Mouse (Mus musculus) limb, embryonic 15.5 days (tissue): Measurements from ENCODE around the gene Lhfpl5. TPM values are rescaled to one million over a fixed set of nuclear protein-coding genes. Genes with fewer than 3 reads are reported as not detected.
"Not testable (repeated sequence)": the region's sequence is repeated elsewhere in the genome, so short reads cannot be mapped to it uniquely, and the experiment has no call there.

Experiments used
- ATAC-seq: fragments of 200-750 bp; cut with Nextera tagmentation; 2 replicates; pipeline ENCODE4 v1.8.0; 2017; ENCODE audit warnings: low read depth, moderate TSS enrichment; ENCODE audit not compliant: insufficient number of reproducible peaks, low FRiP score, low TSS enrichment
- H3K27ac ChIP-seq: fragments of 300-500 bp; sonication (generic); 2 replicates; pipeline ENCODE4 v1.5.1; 2015; ENCODE audit warnings: moderate library complexity, mild to moderate bottlenecking, inconsistent platforms
- H3K27me3 ChIP-seq: fragments of 300-500 bp; sonication (generic); 2 replicates; pipeline ENCODE4 v1.6.1; 2015; ENCODE audit warnings: inconsistent platforms
- H3K36me3 ChIP-seq: fragments of 300-500 bp; sonication (generic); 2 replicates; pipeline ENCODE4 v1.6.1; 2015; ENCODE audit warnings: inconsistent platforms
- H3K4me1 ChIP-seq: fragments of 300-500 bp; sonication (generic); 2 replicates; pipeline ENCODE4 v1.6.1; 2015; ENCODE audit warnings: inconsistent platforms
- H3K4me2 ChIP-seq: fragments of 300-500 bp; sonication (generic); 2 replicates; pipeline ENCODE4 v1.6.1; 2015; ENCODE audit warnings: mild to moderate bottlenecking, inconsistent platforms
- H3K4me3 ChIP-seq: fragments of 300-500 bp; sonication (generic); 2 replicates; pipeline ENCODE4 v1.5.1; 2015; ENCODE audit warnings: mild to moderate bottlenecking, inconsistent platforms
- H3K9ac ChIP-seq: fragments of 300-500 bp; sonication (generic); 2 replicates; pipeline ENCODE4 v1.6.1; 2015; ENCODE audit warnings: inconsistent platforms
- H3K9me3 ChIP-seq: fragments of 300-500 bp; sonication (generic); 2 replicates; pipeline ENCODE4 v1.6.1; 2016; ENCODE audit warnings: inconsistent platforms
- whole genome bisulfite sequencing: fragments of 180-500 bp; shearing (Covaris S2); methylation state at CpG from one replicate; pipeline ENCODE4 v1.1.7; 2015; 5-methylcytosine and 5-hydroxymethylcytosine counted together
- polyA plus RNA-seq: library from polyadenylated mRNA; unstranded; fragments of >200 nt; fragmentation: Nextera tagmentation; extraction: Ambion mirVana; gene quantifications from 2 replicates; pipeline ENCODE4 v1.2.1, GENCODE M21; 2015

Lhfpl5 gene
- polyA plus RNA-seq, 1 experiment from 2014 or later, result 0.60 TPM

DNA sequence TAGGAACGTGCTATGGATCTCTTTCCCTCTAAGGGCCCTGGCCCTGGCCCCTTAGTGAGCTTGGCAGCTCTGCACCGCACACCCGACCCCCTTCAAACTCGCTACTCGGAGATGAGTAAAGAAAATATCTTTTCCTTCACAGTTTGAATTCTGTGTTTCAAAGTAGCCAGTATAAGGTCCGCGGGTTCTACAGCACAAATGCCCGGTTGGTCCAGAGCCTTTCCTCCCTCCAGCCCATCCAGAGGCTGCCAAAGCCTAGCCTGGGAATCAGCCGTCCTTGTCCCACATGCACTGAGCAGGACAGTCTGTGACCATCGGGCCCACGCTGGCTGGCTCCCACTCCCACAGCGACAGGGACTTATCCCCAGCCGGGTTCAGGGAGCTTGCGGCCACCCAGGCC lies 26.3 kb upstream of the Lhfpl5 start, which contains the start of gene Clpsl2:
Gene Clpsl2 (plus strand): TSS at position 301 of the 400 bp plus-strand sequence.
- Histone ChIP-seq H3K4me3 (no peak within 1 kb of the TSS), H3K27ac (no peak within 1 kb of the TSS), H3K9me3 (no peaks in the 10 kb centered on the region), H3K4me2 (no peak within 1 kb of the TSS), H3K27me3 (no peaks in the 10 kb centered on the region), H3K4me1 (peaks cover 13% of the 10 kb centered on the region), H3K36me3 (no peaks in the 10 kb centered on the region), H3K9ac (no peak within 1 kb of the TSS)
- ATAC-seq, result no peak
- WGBS, result 69% methylated on average over 14 of the region's 14 CpGs

DNA sequence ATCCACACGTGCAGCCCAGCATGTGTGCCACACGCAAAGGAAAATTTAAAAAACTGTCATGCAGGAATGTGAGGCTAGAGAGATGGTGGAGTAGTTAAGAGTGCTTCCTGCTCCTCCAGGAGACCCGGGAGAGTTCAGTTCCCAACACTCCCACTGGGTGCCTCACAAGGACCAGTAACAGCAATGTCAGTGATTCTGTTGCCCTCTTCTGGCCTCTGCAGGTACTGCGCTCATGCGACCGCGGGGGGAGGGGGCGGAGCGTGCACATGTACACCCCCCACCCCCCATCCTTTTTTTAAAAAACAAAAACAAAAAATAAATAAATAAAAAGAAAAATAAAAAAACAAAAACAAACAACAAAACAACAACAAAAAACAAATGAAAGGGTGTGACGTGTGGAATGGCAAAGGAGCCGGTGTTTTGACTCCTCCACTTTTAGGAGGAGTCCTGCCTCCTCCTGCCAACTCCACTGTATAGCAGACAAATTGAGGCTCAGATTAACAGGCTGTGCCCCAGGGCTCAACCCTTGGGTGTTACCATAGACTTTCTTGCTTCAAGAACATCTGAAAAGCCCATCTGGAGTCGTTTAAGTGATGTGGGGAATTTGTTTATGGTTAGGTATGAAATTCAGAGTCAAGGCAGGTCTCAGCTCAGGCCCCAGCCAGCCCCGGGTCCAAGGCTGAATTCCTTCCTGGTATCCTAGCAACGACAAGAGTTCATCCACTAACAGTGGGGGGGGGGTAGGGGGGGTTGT lies 22.2 kb upstream of the Lhfpl5 start:
- 2% methylated on average over 14 of the region's 14 CpGs for WGBS
- H3K4me3 ChIP-seq, result no peak overlapping the region

DNA sequence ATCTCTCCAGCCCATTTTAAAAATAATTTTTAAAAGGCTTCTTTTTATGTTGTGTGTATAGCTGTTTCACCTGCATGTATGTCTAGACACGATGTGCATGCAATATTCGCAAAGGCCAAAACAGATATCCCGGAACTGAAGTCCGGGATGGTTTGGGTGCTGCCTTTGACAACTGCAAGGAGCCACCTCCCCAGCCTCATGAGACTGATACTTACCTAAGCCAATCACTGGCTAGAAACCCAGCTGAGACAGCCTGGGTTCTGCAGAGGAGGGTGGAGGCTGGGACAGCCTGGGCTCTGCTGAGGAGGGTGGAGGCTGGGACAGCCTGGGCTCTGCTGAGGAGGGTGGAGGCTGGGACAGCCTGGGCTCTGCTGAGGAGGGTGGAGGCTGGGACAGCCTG lies 21.4 kb upstream of the Lhfpl5 start:
- 83% methylated on average over 4 of the region's 4 CpGs for WGBS
- H3K9me3 ChIP-seq, H3K27ac ChIP-seq, ATAC-seq, H3K36me3 ChIP-seq, H3K9ac ChIP-seq, H3K27me3 ChIP-seq, H3K4me3 ChIP-seq, H3K4me2 ChIP-seq: not testable (repeated sequence)
- peaks cover 20% of the 10 kb centered on the region for H3K4me1 ChIP-seq

More for the DNA sequence above, 22.2 kb upstream of the Lhfpl5 start:
- no peak overlapping the region for H3K27ac ChIP-seq
- peaks cover 20% of the 10 kb centered on the region for H3K4me1 ChIP-seq
- ATAC-seq, result no peak
- no peak overlapping the region for H3K9ac ChIP-seq
- no peaks in the 10 kb centered on the region for H3K36me3 ChIP-seq
- H3K4me2 ChIP-seq, result no peak overlapping the region
- no peaks in the 10 kb centered on the region for H3K27me3 ChIP-seq
- no peaks in the 10 kb centered on the region for H3K9me3 ChIP-seq

DNA sequence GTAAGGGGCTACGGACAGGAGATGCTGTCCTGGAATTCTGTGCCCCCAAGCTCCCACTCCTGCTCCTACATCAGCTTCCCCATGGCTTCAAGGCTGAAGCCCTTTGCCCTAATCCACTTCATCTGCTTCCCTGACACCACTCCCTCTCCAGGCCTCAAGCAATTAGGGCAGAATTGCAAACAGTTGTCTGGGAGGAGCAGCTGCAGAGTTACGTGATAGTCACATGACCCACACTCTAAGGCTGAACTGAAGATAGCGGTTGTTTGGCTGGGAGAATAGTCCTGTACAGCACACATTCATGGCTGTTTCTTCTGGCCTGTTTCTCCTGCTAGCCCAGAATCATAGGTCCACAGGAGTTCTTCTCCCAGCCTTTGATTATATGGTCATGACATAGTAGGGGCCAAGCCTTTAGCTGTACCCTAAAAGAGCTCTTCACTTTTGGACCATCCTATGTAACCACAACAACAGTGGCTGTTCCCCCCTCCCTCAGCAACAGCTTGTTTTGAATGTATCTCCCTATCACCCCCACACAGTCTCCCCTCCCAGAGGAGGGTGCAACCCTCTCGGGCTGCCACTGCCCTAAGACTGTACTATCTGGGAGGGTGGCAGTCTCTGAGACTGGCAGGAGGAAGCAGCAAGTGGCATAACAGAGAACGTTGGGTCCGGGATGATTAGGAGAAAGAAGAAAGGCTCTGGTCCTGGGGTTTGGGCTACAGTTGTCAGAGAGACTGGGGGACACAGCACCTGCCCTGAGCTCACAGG lies 18.6 kb upstream of the Lhfpl5 start:
- H3K27ac ChIP-seq, result 0 out of 2 replicates have a peak overlapping the region, but pooled peaks have one; percentile 48
- ATAC-seq, result no peak
- no peak overlapping the region for H3K4me2 ChIP-seq
- no peaks in the 10 kb centered on the region for H3K9me3 ChIP-seq
- no peak overlapping the region for H3K9ac ChIP-seq
- no peaks in the 10 kb centered on the region for H3K27me3 ChIP-seq
- H3K36me3 ChIP-seq, result no peaks in the 10 kb centered on the region
- WGBS, result 45% methylated on average over 6 of the region's 6 CpGs
- H3K4me1 ChIP-seq, result peaks cover 24% of the 10 kb centered on the region
- H3K4me3 ChIP-seq, result no peak overlapping the region

DNA sequence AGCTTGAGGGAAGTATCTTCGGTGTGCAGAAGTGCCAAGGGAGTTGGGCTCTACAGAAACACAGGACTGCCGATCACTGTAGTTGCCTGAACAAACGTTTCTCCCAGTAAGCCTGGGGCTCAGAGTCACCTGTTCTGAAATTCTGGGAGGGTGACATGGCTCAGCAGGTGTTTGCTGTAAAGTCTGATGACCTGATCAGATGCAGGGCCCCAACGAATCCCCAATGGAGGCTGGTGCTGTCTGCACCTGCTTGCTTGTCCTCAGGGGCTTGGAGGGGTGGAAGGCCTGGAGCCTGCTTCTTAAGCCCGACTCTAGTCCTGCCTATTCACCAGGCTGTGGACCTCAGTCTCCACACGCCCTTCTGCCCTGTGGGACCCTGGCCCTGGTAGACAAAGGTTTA lies 17.7 kb upstream of the Lhfpl5 start:
- Histone ChIP-seq H3K4me1 (peaks cover 21% of the 10 kb centered on the region), H3K27ac (peak overlapping the region; percentile 27; the same call in 1 of the 2 replicates), H3K27me3 (no peaks in the 10 kb centered on the region), H3K9ac (no peak overlapping the region), H3K4me3 (no peak overlapping the region), H3K9me3 (no peaks in the 10 kb centered on the region), H3K36me3 (no peaks in the 10 kb centered on the region), H3K4me2 (no peak overlapping the region)
- 40% methylated on average over 6 of the region's 6 CpGs for WGBS
- ATAC-seq, result no peak

DNA sequence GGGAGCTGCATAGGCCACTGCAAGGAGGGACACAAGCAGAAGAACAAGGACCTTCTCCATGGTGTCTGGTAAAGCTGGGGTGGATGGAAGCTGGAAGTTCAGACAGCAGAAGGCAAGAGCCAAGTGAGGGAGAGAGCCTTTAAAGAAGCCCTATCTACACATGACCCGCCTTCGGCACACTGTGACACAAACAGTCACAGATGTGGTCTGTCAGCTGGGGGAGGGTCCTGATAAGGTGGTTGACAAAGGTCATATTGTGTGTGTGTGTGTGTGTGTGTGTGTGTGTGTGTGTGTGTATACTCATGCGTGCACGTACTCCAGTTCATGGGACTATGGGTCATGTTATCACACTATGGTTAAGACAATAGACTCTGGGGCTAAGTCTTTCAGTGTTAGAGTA lies 14.8 kb upstream of the Lhfpl5 start, which contains the start of gene Clps:
Gene Clps (minus strand): TSS at position 169 of the 400 bp plus-strand sequence.
- H3K4me1 ChIP-seq, result peaks cover 12% of the 10 kb centered on the region
- WGBS, result 83% methylated on average over 4 of the region's 4 CpGs
- H3K27ac ChIP-seq, result no peak within 1 kb of the TSS
- no peaks in the 10 kb centered on the region for H3K27me3 ChIP-seq
- H3K4me3 ChIP-seq, result no peak within 1 kb of the TSS
- no peaks in the 10 kb centered on the region for H3K9me3 ChIP-seq
- H3K36me3 ChIP-seq, result no peaks in the 10 kb centered on the region
- no peak within 1 kb of the TSS for H3K9ac ChIP-seq
- H3K4me2 ChIP-seq, result no peak within 1 kb of the TSS
- no peak for ATAC-seq

DNA sequence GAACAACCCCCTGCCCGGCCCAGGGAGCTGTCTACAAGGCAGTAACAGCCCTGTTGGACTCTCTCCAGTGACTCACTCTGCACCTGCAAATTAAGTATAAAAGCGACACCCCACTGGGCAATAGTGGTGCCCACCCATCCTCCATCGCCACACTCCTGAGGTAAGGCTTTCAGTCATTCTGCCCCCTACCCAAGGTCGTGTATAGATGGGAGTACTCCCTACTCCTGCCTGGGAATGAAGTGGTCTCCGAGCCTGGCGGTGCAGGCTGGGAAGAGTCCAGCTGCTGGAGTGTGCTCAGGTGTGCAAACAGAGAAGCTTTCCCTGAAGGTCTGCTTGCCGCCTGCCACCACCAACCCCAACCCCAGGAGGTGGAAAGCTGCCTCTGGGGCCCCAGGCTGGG lies 13.8 kb upstream of the Lhfpl5 start:
- H3K27me3 ChIP-seq, result no peaks in the 10 kb centered on the region
- peaks cover 10% of the 10 kb centered on the region for H3K4me1 ChIP-seq
- WGBS, result 46% methylated on average over 7 of the region's 7 CpGs
- ATAC-seq, result no peak
- no peaks in the 10 kb centered on the region for H3K36me3 ChIP-seq
- H3K9ac ChIP-seq, result no peak overlapping the region
- H3K27ac ChIP-seq, result no peak overlapping the region
- no peak overlapping the region for H3K4me3 ChIP-seq
- H3K4me2 ChIP-seq, result no peak overlapping the region
- H3K9me3 ChIP-seq, result no peaks in the 10 kb centered on the region

DNA sequence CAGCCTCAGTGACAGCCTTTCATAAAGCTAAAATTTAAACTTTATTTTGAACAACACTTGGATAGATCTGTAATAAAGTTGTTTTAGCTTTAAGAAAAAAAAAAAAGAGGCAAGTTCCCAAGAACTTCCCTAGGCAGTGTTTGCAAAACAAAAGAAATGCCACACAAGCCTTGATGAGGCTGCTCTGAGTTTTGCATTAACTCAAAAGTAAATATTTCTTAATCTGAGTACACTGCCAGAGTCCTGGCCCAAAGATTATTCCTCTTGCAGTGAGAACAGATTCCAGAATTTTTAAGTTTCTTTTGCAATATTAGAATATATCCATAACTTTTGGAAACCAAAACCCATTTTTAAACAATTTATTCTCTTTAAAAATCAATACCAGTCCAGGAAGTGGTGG lies 10.3 kb upstream of the Lhfpl5 start:
- no peaks in the 10 kb centered on the region for H3K36me3 ChIP-seq
- no peak overlapping the region for H3K9ac ChIP-seq
- no peaks in the 10 kb centered on the region for H3K27me3 ChIP-seq
- H3K27ac ChIP-seq, result no peak overlapping the region
- no peak for ATAC-seq
- H3K4me1 ChIP-seq, result peaks cover 5% of the 10 kb centered on the region; the same call in 1 of the 2 replicates
- H3K9me3 ChIP-seq, result no peaks in the 10 kb centered on the region
- H3K4me3 ChIP-seq, result no peak overlapping the region
- no peak overlapping the region for H3K4me2 ChIP-seq

DNA sequence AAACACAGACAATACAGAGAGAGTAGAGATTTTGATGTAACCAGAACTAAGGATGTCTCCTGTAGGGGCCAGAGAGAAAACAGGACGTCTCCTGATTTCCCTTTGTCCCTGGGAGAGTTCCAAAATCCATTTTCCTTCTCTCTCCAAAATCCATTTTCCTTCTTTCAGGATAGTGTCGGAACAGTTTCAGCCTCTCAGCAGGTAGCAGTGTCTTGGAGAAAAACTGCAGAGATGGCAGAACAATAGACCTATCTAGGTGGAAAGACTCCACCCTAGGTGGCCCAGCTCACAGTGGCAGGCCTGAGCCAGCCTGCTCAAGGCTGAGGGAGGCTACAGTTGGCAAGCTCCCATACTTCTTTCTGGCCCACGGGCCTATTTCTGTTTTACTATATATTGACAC lies 7.9 kb upstream of the Lhfpl5 start:
- Histone ChIP-seq H3K9me3 (no peaks in the 10 kb centered on the region), H3K4me3 (no peak overlapping the region), H3K9ac (no peak overlapping the region), H3K36me3 (no peaks in the 10 kb centered on the region), H3K27me3 (no peaks in the 10 kb centered on the region), H3K4me1 (no peaks in the 10 kb centered on the region), H3K27ac (no peak overlapping the region), H3K4me2 (no peak overlapping the region)
- 36% methylated on average over 3 of the region's 3 CpGs for WGBS
- no peak for ATAC-seq

DNA sequence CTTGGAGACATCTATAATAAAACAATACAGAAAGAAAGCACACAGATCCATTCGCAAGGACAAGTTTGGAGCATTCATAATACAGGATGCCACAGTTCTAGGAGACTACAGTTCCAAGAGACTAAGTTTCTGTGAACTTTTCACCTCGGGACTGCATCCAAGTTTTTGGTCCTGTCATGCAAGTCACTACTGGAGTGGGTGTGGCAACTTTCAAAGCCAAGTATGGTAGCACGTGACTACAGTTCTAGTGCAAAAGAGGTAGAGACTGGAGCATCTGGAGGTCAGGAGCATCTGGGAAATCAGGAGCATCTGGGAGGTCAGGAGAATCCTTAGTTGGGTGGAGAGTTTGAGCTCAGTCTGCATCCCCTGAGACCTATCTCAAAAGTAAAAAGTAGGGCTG lies 3.6 kb upstream of the Lhfpl5 start:
- WGBS, result 75% methylated on average over 3 of the region's 3 CpGs
- no peak overlapping the region for H3K9ac ChIP-seq
- H3K9me3 ChIP-seq, result no peaks in the 10 kb centered on the region
- H3K27ac ChIP-seq, result no peak overlapping the region
- ATAC-seq, result no peak
- no peak overlapping the region for H3K4me2 ChIP-seq
- no peak overlapping the region for H3K4me3 ChIP-seq
- H3K27me3 ChIP-seq, result no peaks in the 10 kb centered on the region
- peaks cover 8% of the 10 kb centered on the region for H3K4me1 ChIP-seq
- H3K36me3 ChIP-seq, result no peaks in the 10 kb centered on the region

DNA sequence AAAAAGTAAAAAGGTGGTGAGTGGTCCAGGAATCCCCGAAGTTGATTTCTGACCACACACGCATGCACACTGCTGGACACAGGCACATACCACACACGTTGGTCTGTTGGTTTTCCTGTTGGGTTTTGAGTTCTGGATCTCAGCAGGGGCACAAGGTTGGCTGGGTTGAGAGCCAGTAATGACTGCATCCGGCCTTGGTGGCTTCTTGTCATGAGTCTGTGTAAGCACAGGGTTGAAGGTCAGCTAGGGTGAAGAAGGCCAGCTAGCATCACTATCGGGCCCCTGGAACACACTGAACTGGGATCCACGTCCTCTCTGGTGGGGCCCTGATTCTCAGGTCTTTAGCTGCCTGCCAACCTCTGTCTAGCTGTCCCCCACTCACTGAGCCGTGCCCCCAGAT lies 2.9 kb upstream of the Lhfpl5 start:
- H3K27ac ChIP-seq, result no peak overlapping the region
- H3K9me3 ChIP-seq, result no peaks in the 10 kb centered on the region
- WGBS, result 83% methylated on average over 7 of the region's 7 CpGs
- H3K4me1 ChIP-seq, result peaks cover 8% of the 10 kb centered on the region
- H3K36me3 ChIP-seq, result no peaks in the 10 kb centered on the region
- H3K4me3 ChIP-seq, result no peak overlapping the region
- no peak overlapping the region for H3K4me2 ChIP-seq
- H3K9ac ChIP-seq, result no peak overlapping the region
- ATAC-seq, result no peak
- H3K27me3 ChIP-seq, result no peaks in the 10 kb centered on the region

DNA sequence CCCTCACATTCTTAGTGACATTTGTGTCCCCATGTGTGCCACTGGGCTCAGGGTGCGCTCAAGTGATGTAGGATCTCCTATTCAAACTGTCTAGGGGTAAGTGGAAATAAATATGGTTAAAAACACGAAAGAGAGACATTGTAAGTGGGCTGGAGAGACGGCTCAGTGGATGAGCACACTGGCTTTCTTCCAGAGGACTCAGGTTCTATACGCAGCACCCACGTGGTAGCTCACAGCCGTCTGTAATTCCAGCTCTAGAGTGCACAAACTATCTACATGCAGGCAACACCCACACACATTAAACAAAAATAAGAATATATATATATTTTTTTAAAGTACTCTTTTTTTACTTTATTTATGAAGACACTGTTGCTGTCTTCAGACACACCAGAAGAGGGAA lies 2.5 kb upstream of the Lhfpl5 start:
- 80% methylated on average over 6 of the region's 6 CpGs for WGBS
- Histone ChIP-seq H3K9me3 (no peaks in the 10 kb centered on the region), H3K4me1 (peaks cover 8% of the 10 kb centered on the region), H3K27me3 (no peaks in the 10 kb centered on the region), H3K4me2 (no peak overlapping the region), H3K27ac (no peak overlapping the region), H3K4me3 (no peak overlapping the region), H3K9ac (no peak overlapping the region), H3K36me3 (no peaks in the 10 kb centered on the region)
- no peak for ATAC-seq
